Mouse (Mus musculus) ES-E14 (cell line): Measurements from ENCODE around the gene Fbxo42. TPM values are rescaled to one million over a fixed set of nuclear protein-coding genes. Genes with fewer than 3 reads are reported as not detected.

Source experiments
- DNase-seq: peaks from one replicate; pipeline ENCODE4 v3.0.0-alpha.2; 2013; ENCODE audit warnings: low read depth, low spot score
- H3K27ac ChIP-seq: 2 replicates; pipeline ENCODE4 v1.5.1; 2012; ENCODE audit warnings: low read depth, mild to moderate bottlenecking, low read length, moderate library complexity, mixed read lengths; ENCODE audit not compliant: poor library complexity, insufficient read depth, severe bottlenecking
- H3K36me3 ChIP-seq: 2 replicates; pipeline ENCODE4 v1.6.1; 2012; ENCODE audit warnings: mild to moderate bottlenecking, low read length, moderate library complexity, mixed read lengths; ENCODE audit not compliant: control insufficient read depth, poor library complexity, insufficient read depth, severe bottlenecking
- H3K4me1 ChIP-seq, 2 experiments: fragments of 150-350 bp in 1 of 2; sonication (generic) in 1 of 2; 2 replicates each; pipeline ENCODE4 v1.6.1; 2012; ENCODE audit warnings: low read length in 2 of 2, mild to moderate bottlenecking in 1 of 2, mixed read lengths in 1 of 2; ENCODE audit not compliant: control insufficient read depth in 2 of 2, insufficient read depth in 2 of 2, poor library complexity in 1 of 2
- H3K4me3 ChIP-seq, 2 experiments: fragments of 150-350 bp in 1 of 2; sonication (generic) in 1 of 2; 2 replicates each; pipeline ENCODE4 v1.5.1; 2012; ENCODE audit warnings: low read length in 2 of 2, low read depth in 1 of 2, mild to moderate bottlenecking in 1 of 2, mixed read lengths in 1 of 2; ENCODE audit not compliant: insufficient read depth in 1 of 2, poor library complexity in 1 of 2, severe bottlenecking in 1 of 2
- H3K9ac ChIP-seq: 2 replicates; pipeline ENCODE4 v1.6.1; 2012; ENCODE audit warnings: low read depth, mild to moderate bottlenecking, low read length, mixed read lengths; ENCODE audit not compliant: poor library complexity, insufficient read depth, severe bottlenecking
- H3K9me3 ChIP-seq: fragments of 150-350 bp; sonication (generic); 2 replicates; pipeline ENCODE4 v1.6.1; 2012; ENCODE audit warnings: low read depth, mild to moderate bottlenecking, low read length; ENCODE audit not compliant: control insufficient read depth, insufficient read depth
- CHD2 ChIP-seq: IDR thresholded peaks from 2 replicates; pipeline ENCODE4 v1.6.1; 2014; ENCODE audit warnings: mild to moderate bottlenecking, low read depth, low read length, inconsistent platforms
- HCFC1 ChIP-seq: IDR thresholded peaks from 2 replicates; pipeline ENCODE4 v1.6.1; 2012; ENCODE audit warnings: low read length, inconsistent platforms, borderline replicate concordance; ENCODE audit not compliant: insufficient read depth
- MAFK ChIP-seq: IDR thresholded peaks from 2 replicates; pipeline ENCODE4 v1.6.1; 2014; ENCODE audit warnings: mild to moderate bottlenecking, low read depth, low read length, inconsistent platforms; ENCODE audit not compliant: insufficient read depth
- ZC3H11A ChIP-seq: IDR thresholded peaks from 2 replicates; pipeline ENCODE4 v1.6.1; 2012; ENCODE audit warnings: low read depth, mild to moderate bottlenecking, inconsistent platforms, low read length, borderline replicate concordance
- ZNF384 ChIP-seq: IDR thresholded peaks from 2 replicates; pipeline ENCODE4 v1.6.1; 2012; ENCODE audit warnings: low read depth, low read length, inconsistent platforms
- in situ Hi-C, 2 experiments: fragments of 600-800 bp; cut with MboI; formaldehyde crosslinking; loops; one replicate each; pipeline ENCODE4 v1.15.1; 2025; ENCODE audit warnings: low sequenced_read_pairs in 2 of 2, inconsistent platforms in 1 of 2; ENCODE audit not compliant: unreplicated experiment in 2 of 2
- total RNA-seq: library from RNA; depleted of rRNA; stranded (reverse); fragments of 300-350 nt; gene quantifications from 2 replicates; pipeline ENCODE4 v1.2.3, GENCODE M21; 2012

Fbxo42 gene
- total RNA-seq, 1 experiment: 14.0 TPM

- DNase-seq: peak; percentile 74
- H3K36me3 ChIP-seq: no peaks in the 10 kb centered on the region
- in situ Hi-C loops: no loop called here
- peaks cover 5 to 29% of the 10 kb centered on the region in 2 experiments for H3K4me1 ChIP-seq
- no peak overlapping the region for H3K9ac ChIP-seq
- H3K4me3 ChIP-seq: no peak overlapping the region
- no peak overlapping the region for H3K27ac ChIP-seq
- TF ChIP-seq ZC3H11A (no peak), CHD2 (no peak), HCFC1 (no peak), ZNF384 (no peak), MAFK (no peak)
- no peaks in the 10 kb centered on the region for H3K9me3 ChIP-seq
These were observed 45.9 kb upstream of the Fbxo42 start for GRCm38 (mm10) chr4:141101855-141102254.

DNA sequence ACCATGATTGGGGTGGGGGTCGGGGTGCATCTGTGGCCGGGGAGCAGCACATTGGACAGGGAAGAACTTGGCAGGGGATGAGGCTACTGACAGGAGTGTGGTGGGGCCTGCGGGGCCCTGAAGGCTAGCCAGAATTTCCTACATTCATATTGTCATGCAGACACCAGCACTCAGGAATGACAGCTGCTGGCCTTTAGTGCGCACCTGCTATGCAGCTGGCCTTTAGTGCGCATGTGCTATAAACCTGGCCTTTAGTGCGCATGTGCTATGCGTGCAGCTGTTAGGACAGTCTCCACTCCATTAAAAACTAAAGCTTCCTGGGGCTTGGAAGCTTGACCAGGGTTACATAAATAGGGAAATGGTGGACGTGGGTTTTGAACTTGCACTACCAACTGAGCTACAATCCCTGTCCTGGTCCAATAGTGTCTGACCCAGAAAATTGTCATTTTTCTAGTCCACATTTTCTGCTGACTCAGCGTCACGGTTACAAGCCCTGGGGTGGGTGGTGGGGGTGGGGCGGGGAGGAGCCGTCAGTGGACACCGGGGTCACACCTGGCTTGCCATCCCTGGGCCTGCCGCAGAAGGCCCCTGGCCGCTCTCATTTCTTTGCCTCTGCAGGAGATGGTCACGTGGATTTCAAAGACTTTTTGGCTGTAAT, 41.1 kb upstream of the Fbxo42 start:
- H3K9me3 ChIP-seq: no peaks in the 10 kb centered on the region
- no peak overlapping the region for H3K27ac ChIP-seq
- DNase-seq: no peak
- TF ChIP-seq MAFK (peak; percentile 95), ZNF384 (no peak), HCFC1 (no peak)
- H3K9ac ChIP-seq: no peak overlapping the region
- no peaks in the 10 kb centered on the region for H3K36me3 ChIP-seq
- in situ Hi-C loops: no loop called here
- H3K4me3 ChIP-seq: no peak overlapping the region
- H3K4me1 ChIP-seq: peaks cover 0 to under 1% of the 10 kb centered on the region in 2 experiments; a peak in 1 of 4 replicates

- no peak for DNase-seq
- no peak overlapping the region for H3K9ac ChIP-seq
- no peaks in the 10 kb centered on the region for H3K9me3 ChIP-seq
- in situ Hi-C loops: no loop called here
- TF ChIP-seq HCFC1 (no peak), ZC3H11A (no peak), MAFK (no peak), ZNF384 (no peak), CHD2 (no peak)
- peaks cover 0 to 4% of the 10 kb centered on the region in 2 experiments; a peak in 1 of 4 replicates for H3K4me1 ChIP-seq
- no peak overlapping the region for H3K4me3 ChIP-seq
- H3K27ac ChIP-seq: no peak overlapping the region
- H3K36me3 ChIP-seq: 0 out of 2 replicates have a peak, but pooled peaks cover 2% of the 10 kb centered on the region
These were observed 39.4 kb upstream of the Fbxo42 start for GRCm38 (mm10) chr4:141108196-141108732.

DNA sequence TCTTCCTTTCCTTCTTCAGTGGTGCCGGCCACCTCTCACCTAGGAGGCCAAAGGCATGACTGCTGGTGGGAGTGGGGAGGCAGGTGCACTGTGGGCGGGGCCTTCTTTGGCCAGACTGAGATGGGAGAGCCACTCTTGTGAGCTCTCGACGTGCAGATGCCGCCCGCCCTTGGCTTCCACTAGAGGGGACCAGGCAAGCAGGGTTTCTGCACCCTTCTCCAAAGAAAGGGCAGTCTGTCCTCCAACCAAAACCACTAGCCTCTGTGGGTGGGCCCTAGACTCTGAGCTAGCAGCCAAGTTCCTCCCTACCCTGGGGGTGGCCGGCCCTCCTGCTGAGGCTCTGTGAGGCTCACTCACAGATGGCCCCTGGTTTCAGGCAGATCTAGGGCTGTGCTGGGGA, 33.9 kb upstream of the Fbxo42 start:
- in situ Hi-C loops: no loop called here
- peaks cover 10 to 36% of the 10 kb centered on the region in 2 experiments for H3K4me1 ChIP-seq

More for the DNA sequence above, 33.9 kb upstream of the Fbxo42 start:
- Histone ChIP-seq H3K36me3 (peaks cover 40% of the 10 kb centered on the region), H3K9ac (no peak overlapping the region), H3K4me3 (no peak overlapping the region), H3K27ac (no peak overlapping the region), H3K9me3 (no peaks in the 10 kb centered on the region)
- TF ChIP-seq CHD2 (no peak), ZNF384 (no peak), HCFC1 (no peak), MAFK (no peak), ZC3H11A (no peak)
- DNase-seq: peak; percentile 38
